Mouse (Mus musculus) hindbrain, embryonic 12.5 days (tissue): ENCODE measurements around the gene Tsku. TPM values are rescaled to one million over a fixed set of nuclear protein-coding genes. Genes with fewer than 3 reads are reported as not detected.

Experiments
- ATAC-seq: fragments of 200-750 bp; cut with Nextera tagmentation; 2 replicates; pipeline ENCODE4 v1.8.0; 2017; ENCODE audit warnings: moderate TSS enrichment; ENCODE audit not compliant: low FRiP score
- H3K27ac ChIP-seq: fragments of 300-500 bp; sonication (generic); 2 replicates; pipeline ENCODE4 v1.5.1; 2016; ENCODE audit warnings: mild to moderate bottlenecking
- H3K27me3 ChIP-seq: fragments of 300-500 bp; sonication (generic); 2 replicates; pipeline ENCODE4 v1.6.1; 2016; ENCODE audit warnings: mild to moderate bottlenecking
- H3K36me3 ChIP-seq: fragments of 300-500 bp; sonication (generic); 2 replicates; pipeline ENCODE4 v1.6.1; 2016; ENCODE audit warnings: mild to moderate bottlenecking
- H3K4me1 ChIP-seq: fragments of 300-500 bp; sonication (generic); 2 replicates; pipeline ENCODE4 v1.6.1; 2016
- H3K4me2 ChIP-seq: fragments of 300-500 bp; sonication (generic); replicated peaks from 2 replicates; pipeline ENCODE4 v1.6.1; 2016; ENCODE audit warnings: mild to moderate bottlenecking
- H3K4me3 ChIP-seq: fragments of 300-500 bp; sonication (generic); 2 replicates; pipeline ENCODE4 v1.5.1; 2016; ENCODE audit warnings: mild to moderate bottlenecking
- H3K9ac ChIP-seq: fragments of 300-500 bp; sonication (generic); 2 replicates; pipeline ENCODE4 v1.6.1; 2016; ENCODE audit warnings: mild to moderate bottlenecking, moderate library complexity
- H3K9me3 ChIP-seq: fragments of 300-500 bp; sonication (generic); replicated peaks from 2 replicates; pipeline ENCODE4 v1.6.1; 2016; ENCODE audit warnings: mild to moderate bottlenecking
- WGBS: fragments of 180-500 bp; shearing (Covaris S2); methylation state at CpG from one replicate; pipeline ENCODE4 v1.1.7; 2016; 5-methylcytosine and 5-hydroxymethylcytosine counted together
- polyA plus RNA-seq: library from polyadenylated mRNA; unstranded; fragments of >200 nt; fragmentation: Nextera tagmentation; extraction: Ambion mirVana; gene quantifications from 2 replicates; pipeline ENCODE4 v1.2.1, GENCODE M21; 2016

The Tsku gene
- 9.0 and 10.3 TPM in 2 replicates for polyA plus RNA-seq

GRCm38 (mm10) chr7:98361063-98361652, at the start of gene Tsku:
Gene Tsku, minus strand, starts transcription at chr7:98361328.
- WGBS = under 1% methylated on average over 52 of the region's 52 CpGs
- H3K4me2 ChIP-seq = peak within 1 kb of the TSS; percentile 95
- peaks cover 36% of the 10 kb centered on the region for H3K4me1 ChIP-seq
- peak within 1 kb of the TSS; percentile 62 for H3K4me3 ChIP-seq
- peak within 1 kb of the TSS; percentile 70 for H3K27ac ChIP-seq
- ATAC-seq = peak; percentile 94
- H3K9me3 ChIP-seq = no peaks in the 10 kb centered on the region
- no peaks in the 10 kb centered on the region for H3K36me3 ChIP-seq
- H3K27me3 ChIP-seq = no peaks in the 10 kb centered on the region
- H3K9ac ChIP-seq = peak within 1 kb of the TSS; percentile 77

GRCm38 (mm10) chr7:98407615-98408014, 46.5 kb upstream of the Tsku start:
- no peaks in the 10 kb centered on the region for H3K27me3 ChIP-seq
- H3K27ac ChIP-seq = no peak overlapping the region
- no peaks in the 10 kb centered on the region for H3K9me3 ChIP-seq
- H3K36me3 ChIP-seq = no peaks in the 10 kb centered on the region
- no peak overlapping the region for H3K9ac ChIP-seq
- H3K4me3 ChIP-seq = no peak overlapping the region
- 0 out of 2 replicates have a peak, but pooled peaks cover 1% of the 10 kb centered on the region for H3K4me1 ChIP-seq
- H3K4me2 ChIP-seq = no peak overlapping the region
- ATAC-seq = no peak
- WGBS = 89% methylated on average over 5 of the region's 5 CpGs

GRCm38 (mm10) chr7:98403996-98404395, 42.9 kb upstream of the Tsku start:
- H3K27me3 ChIP-seq = no peaks in the 10 kb centered on the region
- H3K9me3 ChIP-seq = 0 out of 2 replicates have a peak, but pooled peaks cover 3% of the 10 kb centered on the region
- H3K4me2 ChIP-seq = no peak overlapping the region
- no peak for ATAC-seq
- no peaks in the 10 kb centered on the region for H3K36me3 ChIP-seq
- H3K9ac ChIP-seq = no peak overlapping the region
- 0 out of 2 replicates have a peak, but pooled peaks cover 3% of the 10 kb centered on the region for H3K4me1 ChIP-seq
- H3K4me3 ChIP-seq = no peak overlapping the region
- 81% methylated on average over 4 of the region's 4 CpGs for WGBS
- H3K27ac ChIP-seq = no peak overlapping the region

GRCm38 (mm10) chr7:98402582-98403574, 41.8 kb upstream of the Tsku start:
- H3K27me3 ChIP-seq = no peaks in the 10 kb centered on the region
- WGBS = 65% methylated on average over 15 of the region's 15 CpGs
- ATAC-seq = no peak
- H3K9me3 ChIP-seq = 0 out of 2 replicates have a peak, but pooled peaks cover 3% of the 10 kb centered on the region
- no peak overlapping the region for H3K27ac ChIP-seq
- no peaks in the 10 kb centered on the region for H3K36me3 ChIP-seq
- no peak overlapping the region for H3K9ac ChIP-seq
- no peak overlapping the region for H3K4me3 ChIP-seq
- 0 out of 2 replicates have a peak, but pooled peaks cover 3% of the 10 kb centered on the region for H3K4me1 ChIP-seq
- no peak overlapping the region for H3K4me2 ChIP-seq

GRCm38 (mm10) chr7:98392466-98393201, 31.5 kb upstream of the Tsku start:
- Histone ChIP-seq H3K27ac (no peak overlapping the region), H3K4me3 (no peak overlapping the region), H3K4me2 (no peak overlapping the region), H3K4me1 (no peaks in the 10 kb centered on the region), H3K9me3 (no peaks in the 10 kb centered on the region), H3K36me3 (no peaks in the 10 kb centered on the region), H3K27me3 (no peaks in the 10 kb centered on the region), H3K9ac (no peak overlapping the region)
- no peak for ATAC-seq
- WGBS = 86% methylated on average over 8 of the region's 8 CpGs

- H3K9me3 ChIP-seq = no peaks in the 10 kb centered on the region
- H3K27me3 ChIP-seq = no peaks in the 10 kb centered on the region
- no peak overlapping the region for H3K4me3 ChIP-seq
- H3K9ac ChIP-seq = no peak overlapping the region
- H3K4me2 ChIP-seq = no peak overlapping the region
- ATAC-seq = no peak
- no peak overlapping the region for H3K27ac ChIP-seq
- WGBS = 91% methylated on average over 7 of the region's 7 CpGs
- H3K36me3 ChIP-seq = no peaks in the 10 kb centered on the region
- no peaks in the 10 kb centered on the region for H3K4me1 ChIP-seq
Observed at GRCm38 (mm10) chr7:98391351-98391936, 30.3 kb upstream of the Tsku start.

GRCm38 (mm10) chr7:98390486-98390885, 29.4 kb upstream of the Tsku start:
- Histone ChIP-seq H3K4me3 (no peak overlapping the region), H3K9ac (no peak overlapping the region), H3K36me3 (no peaks in the 10 kb centered on the region), H3K9me3 (no peaks in the 10 kb centered on the region), H3K4me1 (no peaks in the 10 kb centered on the region), H3K27ac (no peak overlapping the region), H3K4me2 (no peak overlapping the region), H3K27me3 (no peaks in the 10 kb centered on the region)
- 79% methylated on average over 2 of the region's 2 CpGs for WGBS
- no peak for ATAC-seq

GRCm38 (mm10) chr7:98389656-98390055, 28.5 kb upstream of the Tsku start:
- Histone ChIP-seq H3K36me3 (no peaks in the 10 kb centered on the region), H3K27ac (no peak overlapping the region), H3K9ac (no peak overlapping the region), H3K9me3 (no peaks in the 10 kb centered on the region), H3K27me3 (no peaks in the 10 kb centered on the region), H3K4me2 (no peak overlapping the region), H3K4me3 (no peak overlapping the region), H3K4me1 (no peaks in the 10 kb centered on the region)
- ATAC-seq = no peak
- WGBS = 84% methylated on average over 9 of the region's 9 CpGs

GRCm38 (mm10) chr7:98388881-98389501, 27.9 kb upstream of the Tsku start:
- Histone ChIP-seq H3K4me3 (no peak overlapping the region), H3K27me3 (no peaks in the 10 kb centered on the region), H3K9ac (no peak overlapping the region), H3K9me3 (no peaks in the 10 kb centered on the region), H3K27ac (no peak overlapping the region), H3K4me2 (no peak overlapping the region), H3K4me1 (0 out of 2 replicates have a peak, but pooled peaks cover 2% of the 10 kb centered on the region), H3K36me3 (no peaks in the 10 kb centered on the region)
- WGBS = 79% methylated on average over 12 of the region's 12 CpGs
- ATAC-seq = no peak

- no peaks in the 10 kb centered on the region for H3K9me3 ChIP-seq
- H3K9ac ChIP-seq = no peak overlapping the region
- no peak for ATAC-seq
- H3K27me3 ChIP-seq = no peaks in the 10 kb centered on the region
- no peaks in the 10 kb centered on the region for H3K36me3 ChIP-seq
- no peak overlapping the region for H3K4me2 ChIP-seq
- no peak overlapping the region for H3K27ac ChIP-seq
- no peak overlapping the region for H3K4me3 ChIP-seq
- WGBS = 78% methylated on average over 7 of the region's 7 CpGs
- H3K4me1 ChIP-seq = 0 out of 2 replicates have a peak, but pooled peaks cover 2% of the 10 kb centered on the region
Observed at GRCm38 (mm10) chr7:98387201-98387600, 26.1 kb upstream of the Tsku start.

- Histone ChIP-seq H3K27ac (no peak overlapping the region), H3K27me3 (no peaks in the 10 kb centered on the region), H3K36me3 (no peaks in the 10 kb centered on the region), H3K9me3 (no peaks in the 10 kb centered on the region), H3K4me3 (no peak overlapping the region), H3K4me1 (peaks cover 4% of the 10 kb centered on the region), H3K9ac (no peak overlapping the region), H3K4me2 (no peak overlapping the region)
- 86% methylated on average over 1 of the region's 1 CpGs for WGBS
- no peak for ATAC-seq
Observed at GRCm38 (mm10) chr7:98385168-98385567, 24.0 kb upstream of the Tsku start.
